Mouse (Mus musculus) ZHBTc4 (cell line): Measurements from ENCODE around the gene St3gal4.

Source experiments
- DNase-seq: peaks from one replicate; pipeline ENCODE4 v3.0.0-alpha.2; 2011; ENCODE audit warnings: low read depth, low spot score

The St3gal4 gene

DNA sequence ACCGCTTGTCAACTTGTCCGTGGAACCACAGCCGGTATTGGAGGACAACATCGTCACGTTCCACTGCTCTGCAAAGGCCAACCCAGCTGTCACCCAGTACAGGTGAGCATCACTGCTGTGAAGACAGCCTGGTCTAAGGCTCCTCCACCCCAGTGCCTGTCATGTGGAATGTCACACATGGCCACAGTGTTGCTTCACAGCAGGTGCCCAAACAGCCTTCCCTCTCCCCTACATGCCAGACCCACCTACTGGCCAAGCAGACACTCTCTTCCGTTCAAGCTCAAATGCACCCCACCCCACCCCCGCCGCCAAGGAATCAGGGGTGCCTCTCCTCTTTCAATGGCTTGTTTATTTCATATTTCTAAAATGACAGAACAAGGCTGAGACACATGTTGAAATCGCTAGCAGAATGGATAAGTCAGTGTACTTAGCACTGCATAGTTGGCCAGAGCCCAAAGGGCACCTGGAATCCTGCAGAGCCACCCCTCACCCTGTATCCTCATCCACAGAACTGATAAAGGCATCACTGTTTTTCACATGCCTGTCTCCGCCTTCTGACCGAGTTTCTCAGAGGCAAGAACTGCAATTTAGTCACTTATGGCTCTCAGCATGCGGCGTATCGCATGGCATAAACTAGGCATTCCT is 111.2 kb downstream of the St3gal4 start:
- DNase-seq: no peak

DNA sequence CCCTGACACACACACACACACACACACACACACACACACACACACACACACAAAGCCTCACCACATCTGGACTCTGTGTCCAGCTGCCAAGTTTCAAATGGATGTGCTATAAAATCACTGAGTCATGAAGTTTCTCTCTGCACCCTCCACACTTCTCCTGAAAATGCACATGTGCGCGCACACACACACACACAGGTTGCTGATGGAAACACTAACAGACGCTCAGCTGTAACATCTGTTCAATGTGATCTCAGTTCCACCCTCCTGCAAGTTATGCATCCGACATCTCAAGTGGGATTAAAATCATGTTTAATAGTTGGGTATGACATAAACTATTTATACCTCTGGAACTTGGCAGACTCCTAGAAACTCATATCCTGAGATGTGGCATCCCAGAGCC is 115.0 kb downstream of the St3gal4 start:
- no peak for DNase-seq

DNA sequence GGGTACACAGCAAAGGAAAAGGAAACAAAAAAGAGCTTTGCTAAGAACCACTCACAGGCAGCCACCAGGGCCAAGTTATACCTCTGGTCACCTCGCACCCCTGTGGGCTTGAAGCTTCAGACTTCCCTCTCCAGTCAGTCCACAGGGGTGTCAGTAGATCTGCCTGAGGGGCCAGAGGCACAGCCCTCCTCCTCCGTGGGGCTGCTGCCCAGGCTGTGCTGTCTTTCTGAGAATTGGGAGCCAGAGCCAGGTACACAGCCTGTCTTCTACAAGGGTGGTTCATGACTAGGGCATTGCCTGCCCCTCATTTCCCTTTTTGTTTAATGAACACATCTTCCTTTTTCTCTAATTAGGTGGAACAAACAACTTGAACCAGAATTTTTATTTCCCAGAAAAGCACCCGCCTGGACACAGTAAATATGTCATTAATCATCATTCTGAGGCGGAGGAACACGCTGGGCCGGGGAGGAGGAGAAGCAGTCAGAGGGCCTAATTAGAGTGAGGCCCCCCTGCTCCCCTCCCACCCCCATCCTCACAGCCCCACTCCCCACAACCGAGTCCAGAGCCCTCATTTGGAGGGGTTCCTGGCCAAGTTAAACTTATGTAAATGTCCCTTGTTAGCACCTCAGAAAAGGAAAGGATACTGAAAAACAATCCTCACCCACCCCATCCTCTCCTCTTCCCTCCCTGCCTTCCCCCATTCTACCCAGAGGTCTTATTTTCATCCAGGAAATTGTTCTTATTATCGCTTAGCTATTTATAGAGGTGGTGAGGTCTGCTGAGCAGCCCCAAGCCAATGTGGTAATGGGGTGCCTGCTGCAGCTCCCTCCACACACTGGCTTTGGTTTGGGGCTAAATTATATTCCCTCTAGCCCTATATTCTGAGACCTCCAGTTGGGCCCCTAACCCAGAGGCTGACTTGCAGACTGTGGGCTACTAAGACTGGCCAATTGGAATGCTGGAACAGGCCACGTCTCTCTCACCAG is 120.9 kb downstream of the St3gal4 start:
- no peak for DNase-seq
